Mouse (Mus musculus) left cerebral cortex, postnatal 14 days (tissue): ENCODE data around the gene 4930579F01Rik. TPM values are rescaled to one million over a fixed set of nuclear protein-coding genes. Genes with fewer than 3 reads are reported as not detected.
A peak's percentile ranks its signal among the peaks of the same experiment; 100 is the strongest.

Source experiments
- DNase-seq, 2 experiments: peaks; one replicate each; pipeline ENCODE4 v3.0.0; 2021 to 2022; ENCODE audit warnings: low spot score in 2 of 2, mixed read lengths in 1 of 2
- intact Hi-C: fragments of 180-260 bp; cut with DNase I; formaldehyde crosslinking; loops from one replicate; pipeline ENCODE4 v1.15.1; 2025
- total RNA-seq, 2 experiments: library from RNA; stranded (reverse); gene quantifications; 2 replicates each; pipeline ENCODE4 v1.2.3; 2021

The 4930579F01Rik gene
- total RNA-seq, 2 experiments from 2014 or later = not detected

GRCm38 (mm10) chr3:138222511-138222910 is 28.9 kb upstream of the 4930579F01Rik start:
- no peak for DNase-seq
- intact Hi-C loops = loop anchor here (5.0 kb wide), 1 partner anchor 185 kb away; no protein-coding TSS in a partner anchor

GRCm38 (mm10) chr3:138221116-138221515 is 27.5 kb upstream of the 4930579F01Rik start:
- intact Hi-C loops = loop anchor here (5.0 kb wide), 1 partner anchor 186 kb away; no protein-coding TSS in a partner anchor
- no peak for DNase-seq

GRCm38 (mm10) chr3:138217631-138218264 is 24.1 kb upstream of the 4930579F01Rik start, which contains the start of gene Adh7:
Gene Adh7 (plus strand): TSS chr3:138217760.
- intact Hi-C loops = no loop called here
- DNase-seq = no peak

- no peak for DNase-seq
- intact Hi-C loops = no loop called here
These were observed 22.5 kb upstream of the 4930579F01Rik start for GRCm38 (mm10) chr3:138216091-138216490.

- intact Hi-C loops = no loop called here
- no peak for DNase-seq
These were observed 21.9 kb upstream of the 4930579F01Rik start for GRCm38 (mm10) chr3:138215395-138215989.

- intact Hi-C loops = no loop called here
- no peak for DNase-seq
These were observed 18.9 kb upstream of the 4930579F01Rik start for GRCm38 (mm10) chr3:138212431-138212951.

- DNase-seq = no peak
- intact Hi-C loops = no loop called here
These were observed 16.9 kb upstream of the 4930579F01Rik start for GRCm38 (mm10) chr3:138210432-138211075.

GRCm38 (mm10) chr3:138208821-138209220 is 15.2 kb upstream of the 4930579F01Rik start:
- intact Hi-C loops = no loop called here
- no peak for DNase-seq

GRCm38 (mm10) chr3:138198722-138199068 is 5.1 kb upstream of the 4930579F01Rik start:
- DNase-seq = no peak
- intact Hi-C loops = loop anchor here (2.0 kb wide), 2 partner anchors 206 to 234 kb away; no protein-coding TSS in a partner anchor

GRCm38 (mm10) chr3:138197973-138198721 is 4.5 kb upstream of the 4930579F01Rik start:
- intact Hi-C loops = loop anchor here (2.0 kb wide), 2 partner anchors 207 to 235 kb away; no protein-coding TSS in a partner anchor
- DNase-seq = peak; percentile 92 to 96

GRCm38 (mm10) chr3:138197556-138197955 is 3.9 kb upstream of the 4930579F01Rik start:
- no peak for DNase-seq
- intact Hi-C loops = no loop called here

- no peak for DNase-seq
- intact Hi-C loops = no loop called here
These were observed 3.5 kb upstream of the 4930579F01Rik start for GRCm38 (mm10) chr3:138197093-138197492.

GRCm38 (mm10) chr3:138192260-138192659 is 1.4 kb downstream of the 4930579F01Rik start:
- peak in 1 of 2 experiments; percentile 13 for DNase-seq

GRCm38 (mm10) chr3:138185995-138186930 is 7.4 kb downstream of the 4930579F01Rik start:
- intact Hi-C loops = no loop called here
- no peak for DNase-seq

More at GRCm38 (mm10) chr3:138192260-138192659, 1.4 kb downstream of the 4930579F01Rik start:
- intact Hi-C loops = no loop called here

GRCm38 (mm10) chr3:138185290-138185689 is 8.3 kb downstream of the 4930579F01Rik start:
- DNase-seq = no peak
- intact Hi-C loops = no loop called here

- DNase-seq = no peak
- intact Hi-C loops = no loop called here
These were observed 10.3 kb downstream of the 4930579F01Rik start for GRCm38 (mm10) chr3:138183371-138183770.

- intact Hi-C loops = no loop called here
- DNase-seq = no peak
These were observed 11.6 kb downstream of the 4930579F01Rik start for GRCm38 (mm10) chr3:138182019-138182418.

- intact Hi-C loops = no loop called here
- DNase-seq = no peak
These were observed 18.1 kb downstream of the 4930579F01Rik start for GRCm38 (mm10) chr3:138175551-138175950.
